ENCODE assay signal across 8 mouse cellular contexts in the genomic region with DNA sequence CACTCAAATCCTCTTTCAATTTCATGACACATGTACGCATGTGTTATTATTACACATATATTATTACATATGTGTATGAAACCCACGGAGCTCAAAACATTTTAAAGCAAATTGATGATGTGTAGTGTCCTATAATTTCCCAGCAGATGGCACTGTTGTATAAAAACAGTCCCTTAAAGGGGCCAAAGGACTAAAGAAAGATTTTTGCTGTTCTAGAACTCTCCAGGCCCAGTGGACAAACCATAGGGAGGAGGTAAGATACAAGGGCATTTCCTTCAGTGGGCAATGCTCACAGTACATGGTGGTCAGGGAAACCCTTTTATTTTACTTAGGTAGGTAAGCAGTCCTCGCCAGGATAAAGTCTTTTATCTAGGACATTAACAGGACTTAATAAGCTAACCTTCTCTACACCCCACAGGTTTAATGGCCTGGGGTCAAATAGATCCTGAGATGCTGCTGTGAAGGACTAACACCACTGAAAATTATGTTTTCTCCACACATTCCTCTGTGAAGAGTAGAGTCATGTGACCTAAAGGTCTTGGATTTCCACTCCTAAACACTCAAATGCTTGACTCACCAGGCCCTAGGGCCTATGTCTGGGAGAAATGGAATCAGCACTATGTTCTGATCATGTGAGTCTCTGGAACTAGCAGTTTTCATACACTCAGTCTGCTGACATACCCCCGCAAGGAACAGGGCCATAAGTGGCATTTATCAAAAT. TPM values are rescaled to one million over a fixed set of nuclear protein-coding genes. Genes with fewer than 3 reads are reported as not detected.
DNase-seq lines count a peak whose midpoint lies in the region; ATAC-seq lines count a peak whose summit lies in the region.

No protein-coding gene starts in this region.

- WGBS in lung, embryonic 16.5 days: 45% methylated on average over 4 of the region's 4 CpGs

- no peaks in the 10 kb centered on the region for H3K27me3 ChIP-seq in lung, embryonic 16.5 days (ENCODE audit: control insufficient read depth, insufficient read depth, low read depth, low read length)

- no peak overlapping the region for H3K27ac ChIP-seq in lung, embryonic 16.5 days (ENCODE audit: low read length)

- H3K36me3 ChIP-seq in lung, embryonic 16.5 days (ENCODE audit: control insufficient read depth, insufficient read depth, low read length): no peaks in the 10 kb centered on the region

- peak; percentile 26 for DNase-seq in heart, adult 8-10 months (ENCODE audit: low spot score)
- DNase-seq in heart, adult 11 months: no peak
- DNase-seq in CD4-positive helper T cell, adult 2 months (ENCODE audit: low read depth, low spot score): peak; percentile 48
- DNase-seq in embryo, embryonic 10.5 days (ENCODE audit: low spot score): peak; percentile 82
- no peak for DNase-seq in adrenal gland, adult 18-20 months (ENCODE audit: low spot score in 2 of 2)
- DNase-seq in urinary bladder, adult 2 months (ENCODE audit: low spot score): no peak
- no peak for DNase-seq in gastrocnemius, adult 18-20 months (ENCODE audit: low spot score)

- no peak overlapping the region for H3K4me3 ChIP-seq in lung, embryonic 16.5 days (ENCODE audit: low read length)

- no peaks in the 10 kb centered on the region for H3K9me3 ChIP-seq in lung, embryonic 16.5 days (ENCODE audit: control insufficient read depth, low read length)

- no peaks in the 10 kb centered on the region for H3K4me1 ChIP-seq in lung, embryonic 16.5 days (replicated peaks; ENCODE audit: control insufficient read depth, insufficient read depth, low read length)

- peak; percentile 64; the same call in 1 of the 2 replicates for ATAC-seq in lung, embryonic 16.5 days (ENCODE audit: low read depth)

- H3K4me2 ChIP-seq in lung, embryonic 16.5 days (ENCODE audit: low read depth, low read length): no peak overlapping the region

- no peak overlapping the region for H3K9ac ChIP-seq in lung, embryonic 16.5 days (ENCODE audit: low read length)

RNA-seq across cellular contexts. Expression of gene Cdca7l, which starts 16.2 kb away (rescaled TPM):
- under 1 TPM in 3 of 4 experiments, not detected in 1; 0.25 to 0.43 (median 0.35) TPM for total RNA-seq in heart, adult 8-10 months (2022)
- 47.2 and 54.6 TPM in 2 replicates for polyA plus RNA-seq in lung, embryonic 16.5 days (2015; fragmentation: Nextera tagmentation; extraction: Ambion mirVana)
- 1 to 10 TPM; 1.7 to 2.0 TPM for total RNA-seq in adrenal gland, adult 18-20 months (2021)
- 8.7 and 9.9 TPM in 2 replicates for polyA plus RNA-seq in urinary bladder, adult 2 months (2012; rRNA removed)
- total RNA-seq in gastrocnemius, adult 18-20 months (2021): under 1 TPM in 1 of 2 experiments, not detected in 1; 0.09 TPM

Comparison
In these comparisons a context has a peak if more than half of its experiments do, and no peak if none do; other contexts are left out.
1. DNase-seq: peak in heart, adult 8-10 months (single experiment), CD4-positive helper T cell, adult 2 months (single experiment) and embryo, embryonic 10.5 days (single experiment); none in heart, adult 11 months (single experiment), adrenal gland, adult 18-20 months (0 of 2), urinary bladder, adult 2 months (single experiment) and gastrocnemius, adult 18-20 months (single experiment).